Comparison of ENCODE assay signal across 25 mouse cellular contexts in genomic region chr13:88801006-88801405, GRCm38 (mm10). TPM values are rescaled to one million over a fixed set of nuclear protein-coding genes. Genes with fewer than 3 reads are reported as not detected.
DNase-seq lines count a peak whose midpoint lies in the region; ATAC-seq lines count a peak whose summit lies in the region.
"Had no signal": no experiment of that assay in that cellular context is flagged by ENCODE, and none has a peak within 500 bp of the region (broad histone marks: within the 10 kb centered on the region; RNA-seq: fewer than 3 reads in every experiment).

No protein-coding gene starts in this region.

- H3K9ac ChIP-seq in midbrain, embryonic 16.5 days (ENCODE audit: low read depth, low read length) = no peak overlapping the region

- H3K9me3 ChIP-seq in midbrain, embryonic 16.5 days (replicated peaks; ENCODE audit: control insufficient read depth, low read length, poor library complexity, severe bottlenecking) = no peaks in the 10 kb centered on the region
- H3K9me3 ChIP-seq: G1E had no signal

- H3K4me2 ChIP-seq in midbrain, embryonic 16.5 days (ENCODE audit: low read length) = no peak overlapping the region

- H3K27me3 ChIP-seq in midbrain, embryonic 16.5 days (ENCODE audit: control insufficient read depth, insufficient read depth, low read depth, low read length) = no peaks in the 10 kb centered on the region
- H3K27me3 ChIP-seq: CH12.LX had no signal

- no peak overlapping the region for H3K4me3 ChIP-seq in midbrain, embryonic 16.5 days (ENCODE audit: low read depth, low read length)

- no peak overlapping the region for H3K27ac ChIP-seq in midbrain, embryonic 16.5 days (ENCODE audit: low read length)

- 86% methylated on average over 1 of the region's 1 CpGs for whole genome bisulfite sequencing in midbrain, embryonic 16.5 days

- no peaks in the 10 kb centered on the region for H3K36me3 ChIP-seq in midbrain, embryonic 16.5 days (ENCODE audit: control insufficient read depth, insufficient read depth, low read length)
- H3K36me3 ChIP-seq: G1E had no signal

- DNase-seq in 3T3-L1 (ENCODE audit: low read depth, low spot score) (peak; percentile 68), NIH3T3 (ENCODE audit: low read depth) (peak; percentile 9)
- peak; percentile 67 for DNase-seq in Muller cell, postnatal 12 days (ENCODE audit: inconsistent ontology term)
- no peak for DNase-seq in thymus, adult 18-20 months
- DNase-seq: adrenal gland, adult 2 months; adrenal gland, adult 8-10 months; adrenal gland, postnatal 10 days; adrenal gland, postnatal 14 days; adrenal gland, postnatal 25 days; adrenal gland, postnatal 36 days; B cell, adult 2 months; cerebellum, adult 11 months; cerebellum, adult 11-12 months; cerebellum, adult 18-20 months; cerebellum, adult 2 months; cerebellum, adult 8-10 months; cerebellum, adult 9-10 months had no signal

- no peak for ATAC-seq in midbrain, embryonic 16.5 days
- ATAC-seq in erythroid progenitor cell, adult 5-6 weeks (replicated peaks; ENCODE audit: low FRiP score, poor library complexity, severe bottlenecking) = no peak
- ATAC-seq: activated CD4-positive, CD25-positive, alpha-beta regulatory T cell, adult 4 months; CD4-positive, CD25-positive, alpha-beta regulatory T cell, adult 4 months; Patski had no signal

- H3K4me1 ChIP-seq in midbrain, embryonic 16.5 days (ENCODE audit: control insufficient read depth, insufficient read depth, low read length) = no peaks in the 10 kb centered on the region

RNA-seq across cellular contexts. Expression of gene Edil3, which starts 20.3 kb away (rescaled TPM):
- polyA plus RNA-seq in midbrain, embryonic 16.5 days (2015; fragmentation: Nextera tagmentation; extraction: Ambion mirVana) = 55.1 and 55.3 TPM in 2 replicates
- not detected in 2 replicates for total RNA-seq in erythroid progenitor cell, adult 5-6 weeks (2015; ENCODE audit: low replicate concordance)
- not detected in 2 replicates for total RNA-seq in erythroid progenitor cell, adult 5-6 weeks (2017; ENCODE audit: low replicate concordance)
- total RNA-seq: CH12.LX, MEL had no signal
- polyA plus RNA-seq: G1E, Patski had no signal

Comparison
In these comparisons a context has a peak if more than half of its experiments do, and no peak if none do; other contexts are left out.
1. DNase-seq: peak in 3T3-L1 (single experiment), Muller cell, postnatal 12 days (single experiment) and NIH3T3 (single experiment); none in thymus, adult 18-20 months (0 of 2).